Mouse (Mus musculus): ENCODE results near the gene Hnrnpdl. TPM values are rescaled to one million over a fixed set of nuclear protein-coding genes. Genes with fewer than 3 reads are reported as not detected.
A peak's percentile ranks its signal among the peaks of the same experiment; 100 is the strongest.

Gene Hnrnpdl
- total RNA-seq, 2 experiments from 2014 or later: 97.3 to 105 TPM

- peak; percentile 37 to 51 for DNase-seq
- intact Hi-C loops (cut with DNase I): no loop called here
Observed at GRCm38 (mm10) chr5:100047871-100048270, 8.4 kb upstream of the Hnrnpdl start.

- DNase-seq: no peak
- intact Hi-C loops (cut with DNase I): no loop called here
Observed at GRCm38 (mm10) chr5:100047143-100047640, 7.7 kb upstream of the Hnrnpdl start.

- intact Hi-C loops (cut with DNase I): no loop called here
- no peak for DNase-seq
Observed at GRCm38 (mm10) chr5:100046096-100046495, 6.6 kb upstream of the Hnrnpdl start.

- DNase-seq: no peak
- intact Hi-C loops (cut with DNase I): no loop called here
Observed at GRCm38 (mm10) chr5:100044621-100045020, 5.2 kb upstream of the Hnrnpdl start.

GRCm38 (mm10) chr5:100044030-100044429 is 4.6 kb upstream of the Hnrnpdl start:
- intact Hi-C loops (cut with DNase I): no loop called here
- no peak for DNase-seq

- intact Hi-C loops (cut with DNase I): no loop called here
Observed at GRCm38 (mm10) chr5:100043361-100043760, 3.9 kb upstream of the Hnrnpdl start.

GRCm38 (mm10) chr5:100042467-100042866 is 3.0 kb upstream of the Hnrnpdl start:
- intact Hi-C loops (cut with DNase I): no loop called here
- DNase-seq: no peak

More at GRCm38 (mm10) chr5:100043361-100043760, 3.9 kb upstream of the Hnrnpdl start:
- peak; percentile 64 to 78 for DNase-seq

GRCm38 (mm10) chr5:100041272-100041671 is 1.8 kb upstream of the Hnrnpdl start:
- DNase-seq: no peak
- intact Hi-C loops (cut with DNase I): no loop called here

GRCm38 (mm10) chr5:100040281-100040784 is 869 bp upstream of the Hnrnpdl start:
- intact Hi-C loops (cut with DNase I): no loop called here
- no peak for DNase-seq

GRCm38 (mm10) chr5:100038714-100039601 is 506 bp downstream of the Hnrnpdl start:
- peak; percentile 98 for DNase-seq
- intact Hi-C loops (cut with DNase I): loop anchor here (1.0 to 10.0 kb wide), 5 partner anchors 60 to 834 kb away; partner anchors contain the start of gene 4930524J08Rik

GRCm38 (mm10) chr5:100037965-100038713 is 1.3 kb downstream of the Hnrnpdl start:
- peak; percentile 93 to 95 for DNase-seq
- intact Hi-C loops (cut with DNase I): loop anchor here (1.0 to 10.0 kb wide), 5 partner anchors 59 to 833 kb away; partner anchors contain the start of gene 4930524J08Rik

GRCm38 (mm10) chr5:100036681-100037080 is 2.8 kb downstream of the Hnrnpdl start:
- intact Hi-C loops (cut with DNase I): loop anchor here (5.0 to 10.0 kb wide), 4 partner anchors 109 to 832 kb away; no protein-coding TSS in a partner anchor
- no peak for DNase-seq

GRCm38 (mm10) chr5:100035950-100036349 is 3.5 kb downstream of the Hnrnpdl start:
- DNase-seq: no peak
- intact Hi-C loops (cut with DNase I): loop anchor here (5.0 to 10.0 kb wide), 4 partner anchors 109 to 831 kb away; no protein-coding TSS in a partner anchor

- no peak for DNase-seq
- intact Hi-C loops (cut with DNase I): loop anchor here (10.0 kb wide), 2 partner anchors 798 to 828 kb away; no protein-coding TSS in a partner anchor
Observed at GRCm38 (mm10) chr5:100032646-100033045, 6.8 kb downstream of the Hnrnpdl start.

- intact Hi-C loops (cut with DNase I): loop anchor here (10.0 kb wide), 2 partner anchors 797 to 827 kb away; no protein-coding TSS in a partner anchor
- no peak for DNase-seq
Observed at GRCm38 (mm10) chr5:100032107-100032506, 7.4 kb downstream of the Hnrnpdl start.

- intact Hi-C loops (cut with DNase I): loop anchor here (10.0 kb wide), 2 partner anchors 795 to 825 kb away; no protein-coding TSS in a partner anchor
- peak; percentile 53 to 63 for DNase-seq
Observed at GRCm38 (mm10) chr5:100030069-100030468, 9.4 kb downstream of the Hnrnpdl start.

GRCm38 (mm10) chr5:100024868-100025267 is 14.6 kb downstream of the Hnrnpdl start:
- intact Hi-C loops (cut with DNase I): no loop called here

GRCm38 (mm10) chr5:100024403-100024802 is 15.1 kb downstream of the Hnrnpdl start:
- intact Hi-C loops (cut with DNase I): no loop called here
- peak in 1 of 2 experiments; percentile 28 for DNase-seq

More at GRCm38 (mm10) chr5:100024868-100025267, 14.6 kb downstream of the Hnrnpdl start:
- DNase-seq: no peak

GRCm38 (mm10) chr5:100020089-100020488 is 19.4 kb downstream of the Hnrnpdl start:
- no peak for DNase-seq
- intact Hi-C loops (cut with DNase I): no loop called here

- intact Hi-C loops (cut with DNase I): no loop called here
- DNase-seq: no peak
Observed at GRCm38 (mm10) chr5:100012599-100012998, 26.9 kb downstream of the Hnrnpdl start.
